Mouse (Mus musculus) erythroblast, adult 5-6 weeks (primary cell): ENCODE measurements around the gene Wasf2. TPM values are rescaled to one million over a fixed set of nuclear protein-coding genes. Genes with fewer than 3 reads are reported as not detected.

Experiments
- ATAC-seq: replicated peaks from 2 replicates; pipeline ENCODE4 v1.8.0; 2016; ENCODE audit warnings: moderate number of reproducible peaks, mild to moderate bottlenecking, moderate TSS enrichment, inconsistent platforms; ENCODE audit not compliant: poor library complexity, low FRiP score, severe bottlenecking
- total RNA-seq, 2 experiments: library from RNA; stranded (forward) in 1 of 2; stranded (reverse) in 1 of 2; fragments of 150-400 nt in 1 of 2; fragments of 200-764, 138-1000 nt in 1 of 2; gene quantifications; 2 replicates each; pipeline versions ENCODE4 v1.2.3 to v1.2.4; 2015 to 2017; ENCODE audit warnings: low replicate concordance in 2 of 2

Gene Wasf2
- total RNA-seq, 2 experiments from 2014 or later = 40.3 to 49.6 TPM

- ATAC-seq = no peak
These were observed 10.7 kb upstream of the Wasf2 start for GRCm38 (mm10) chr4:133119579-133119978.

- ATAC-seq = no peak
These were observed 9.4 kb upstream of the Wasf2 start for GRCm38 (mm10) chr4:133120833-133121321.

- ATAC-seq = no peak
These were observed 8.9 kb upstream of the Wasf2 start for GRCm38 (mm10) chr4:133121416-133121815.

- ATAC-seq = no peak
These were observed 8.2 kb upstream of the Wasf2 start for GRCm38 (mm10) chr4:133121974-133122637.

GRCm38 (mm10) chr4:133127079-133127478 lies 3.2 kb upstream of the Wasf2 start:
- ATAC-seq = no peak

- ATAC-seq = no peak
These were observed 2.4 kb upstream of the Wasf2 start for GRCm38 (mm10) chr4:133127894-133128293.

GRCm38 (mm10) chr4:133129391-133129790 lies 914 bp upstream of the Wasf2 start:
- peak; percentile 10 for ATAC-seq

- ATAC-seq = peak; percentile 37; the same call in 1 of the 2 replicates
These were observed 811 bp downstream of the Wasf2 start for GRCm38 (mm10) chr4:133130890-133131741.

GRCm38 (mm10) chr4:133132027-133132426 lies 1.7 kb downstream of the Wasf2 start:
- no peak for ATAC-seq

- no peak for ATAC-seq
These were observed 6.6 kb downstream of the Wasf2 start for GRCm38 (mm10) chr4:133136946-133137345.

- ATAC-seq = no peak
These were observed 8.7 kb downstream of the Wasf2 start for GRCm38 (mm10) chr4:133138971-133139370.

- ATAC-seq = no peak
These were observed 24.7 kb downstream of the Wasf2 start for GRCm38 (mm10) chr4:133155006-133155405.

GRCm38 (mm10) chr4:133155726-133156125 lies 25.4 kb downstream of the Wasf2 start:
- no peak for ATAC-seq

GRCm38 (mm10) chr4:133156422-133156821 lies 26.1 kb downstream of the Wasf2 start:
- ATAC-seq = no peak

GRCm38 (mm10) chr4:133156831-133157230 lies 26.5 kb downstream of the Wasf2 start:
- no peak for ATAC-seq

GRCm38 (mm10) chr4:133159127-133159526 lies 28.8 kb downstream of the Wasf2 start:
- no peak for ATAC-seq

GRCm38 (mm10) chr4:133159646-133160045 lies 29.3 kb downstream of the Wasf2 start:
- ATAC-seq = no peak

GRCm38 (mm10) chr4:133160211-133160610 lies 29.9 kb downstream of the Wasf2 start:
- ATAC-seq = no peak

- no peak for ATAC-seq
These were observed 30.5 kb downstream of the Wasf2 start for GRCm38 (mm10) chr4:133160821-133161220.

- ATAC-seq = no peak
These were observed 31.9 kb downstream of the Wasf2 start for GRCm38 (mm10) chr4:133162196-133162595.

- ATAC-seq = no peak
These were observed 36.5 kb downstream of the Wasf2 start for GRCm38 (mm10) chr4:133166773-133167172.
